Mouse (Mus musculus) hindbrain, postnatal 0 days (tissue): ENCODE results near the gene Serinc5. TPM values are rescaled to one million over a fixed set of nuclear protein-coding genes. Genes with fewer than 3 reads are reported as not detected.

Source experiments
- ATAC-seq: fragments of 200-750 bp; cut with Nextera tagmentation; 2 replicates; pipeline ENCODE4 v1.8.0; 2017; ENCODE audit warnings: mild to moderate bottlenecking, moderate TSS enrichment, moderate library complexity
- DNase-seq: peaks from one replicate; pipeline ENCODE4 v3.0.0-alpha.2; 2015; ENCODE audit warnings: low spot score
- H3K27ac ChIP-seq: fragments of 300-500 bp; sonication (generic); 2 replicates; pipeline ENCODE4 v1.5.1; 2014; ENCODE audit warnings: mild to moderate bottlenecking
- H3K27me3 ChIP-seq: fragments of 300-500 bp; sonication (generic); 2 replicates; pipeline ENCODE4 v1.6.1; 2014; ENCODE audit warnings: low read length, mixed read lengths; ENCODE audit not compliant: insufficient read depth
- H3K36me3 ChIP-seq: fragments of 300-500 bp; sonication (generic); 2 replicates; pipeline ENCODE4 v1.6.1; 2014; ENCODE audit warnings: low read length, mixed read lengths; ENCODE audit not compliant: insufficient read depth
- H3K4me1 ChIP-seq: fragments of 300-500 bp; sonication (generic); 2 replicates; pipeline ENCODE4 v1.6.1; 2014; ENCODE audit warnings: antibody characterized with exemption, low read length, mixed read lengths; ENCODE audit not compliant: insufficient read depth
- H3K4me2 ChIP-seq: fragments of 300-500 bp; sonication (generic); 2 replicates; pipeline ENCODE4 v1.6.1; 2014; ENCODE audit warnings: low read depth, mild to moderate bottlenecking, low read length, moderate library complexity, mixed read lengths
- H3K4me3 ChIP-seq: fragments of 300-500 bp; sonication (generic); 2 replicates; pipeline ENCODE4 v1.5.1; 2014; ENCODE audit warnings: low read length
- H3K9ac ChIP-seq: fragments of 300-500 bp; sonication (generic); replicated peaks from 2 replicates; pipeline ENCODE4 v1.6.1; 2014; ENCODE audit warnings: mild to moderate bottlenecking, low read length, moderate library complexity, mixed read lengths
- H3K9me3 ChIP-seq: fragments of 300-500 bp; sonication (generic); 2 replicates; pipeline ENCODE4 v1.6.1; 2016; ENCODE audit warnings: low read length, mixed read lengths
- CTCF ChIP-seq: IDR thresholded peaks from 2 replicates; pipeline ENCODE4 v1.5.1; 2016; ENCODE audit warnings: antibody characterized with exemption, control low read depth, low read depth
- WGBS: fragments of 180-500 bp; shearing (Covaris S2); extraction: QIAGEN DNeasy Blood & Tissue Kit; methylation state at CpG from one replicate; pipeline ENCODE4 v1.1.7; 2014; 5-methylcytosine and 5-hydroxymethylcytosine counted together
- polyA plus RNA-seq: library from polyadenylated mRNA; unstranded; fragments of >200 nt; fragmentation: Nextera tagmentation; extraction: Ambion mirVana; gene quantifications from 2 replicates; pipeline ENCODE4 v1.2.1, GENCODE M21; 2015
- total RNA-seq: library from RNA; depleted of rRNA; stranded (reverse); fragments of >200 nt; gene quantifications from 2 replicates; pipeline ENCODE4 v1.2.3, GENCODE M21; 2014

Gene Serinc5
- total and polyA plus RNA-seq, 2 experiments from 2014 or later: 14.8 to 52.5 TPM

GRCm38 (mm10) chr13:92644753-92645152 is 33.9 kb downstream of the Serinc5 start:
- H3K27me3 ChIP-seq: no peaks in the 10 kb centered on the region
- no peak for TF ChIP-seq CTCF
- no peak overlapping the region for H3K4me3 ChIP-seq
- no peak overlapping the region for H3K9ac ChIP-seq
- 69% methylated on average over 6 of the region's 6 CpGs for WGBS
- DNase-seq: no peak
- no peaks in the 10 kb centered on the region for H3K9me3 ChIP-seq
- H3K4me2 ChIP-seq: no peak overlapping the region
- H3K4me1 ChIP-seq: no peaks in the 10 kb centered on the region
- no peaks in the 10 kb centered on the region for H3K36me3 ChIP-seq
- ATAC-seq: no peak
- no peak overlapping the region for H3K27ac ChIP-seq

GRCm38 (mm10) chr13:92647695-92648094 is 36.8 kb downstream of the Serinc5 start:
- no peak overlapping the region for H3K27ac ChIP-seq
- no peak overlapping the region for H3K4me2 ChIP-seq
- 0 out of 2 replicates have a peak, but pooled peaks cover 4% of the 10 kb centered on the region for H3K4me1 ChIP-seq
- H3K27me3 ChIP-seq: no peaks in the 10 kb centered on the region
- H3K9ac ChIP-seq: no peak overlapping the region
- TF ChIP-seq CTCF: no peak
- 53% methylated on average over 2 of the region's 2 CpGs for whole genome bisulfite sequencing
- no peaks in the 10 kb centered on the region for H3K36me3 ChIP-seq
- ATAC-seq (peak; percentile 54; the same call in 1 of the 2 replicates), DNase-seq (peak; percentile 43)
- H3K9me3 ChIP-seq: no peaks in the 10 kb centered on the region
- no peak overlapping the region for H3K4me3 ChIP-seq

DNA sequence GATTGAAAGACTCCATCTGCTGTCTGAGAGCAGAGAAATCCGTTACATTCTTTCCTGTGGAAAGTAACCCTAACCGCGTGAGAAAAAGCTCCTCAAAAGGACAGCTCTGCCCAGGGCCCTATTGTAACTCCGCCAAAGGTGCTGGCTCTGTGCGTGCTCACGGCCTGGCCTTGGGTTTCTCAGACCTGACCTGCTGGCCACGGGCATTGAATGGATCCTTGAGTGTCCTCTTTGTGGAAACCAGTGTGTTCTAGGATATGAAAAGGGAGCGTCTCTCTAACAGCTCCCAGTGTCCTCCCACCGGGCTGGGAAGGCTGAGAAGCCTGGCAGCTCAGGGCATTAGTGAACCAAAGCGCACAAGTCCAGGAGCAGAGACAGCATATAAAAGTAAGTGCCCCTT is 38.2 kb downstream of the Serinc5 start:
- H3K4me1 ChIP-seq: peaks cover 7% of the 10 kb centered on the region; the same call in 1 of the 2 replicates
- no peak overlapping the region for H3K4me3 ChIP-seq
- H3K9ac ChIP-seq: no peak overlapping the region
- H3K36me3 ChIP-seq: no peaks in the 10 kb centered on the region
- no peak for DNase-seq
- 80% methylated on average over 10 of the region's 10 CpGs for WGBS
- H3K27ac ChIP-seq: no peak overlapping the region
- H3K4me2 ChIP-seq: no peak overlapping the region
- no peaks in the 10 kb centered on the region for H3K27me3 ChIP-seq
- no peaks in the 10 kb centered on the region for H3K9me3 ChIP-seq
- no peak for TF ChIP-seq CTCF
- ATAC-seq: no peak

DNA sequence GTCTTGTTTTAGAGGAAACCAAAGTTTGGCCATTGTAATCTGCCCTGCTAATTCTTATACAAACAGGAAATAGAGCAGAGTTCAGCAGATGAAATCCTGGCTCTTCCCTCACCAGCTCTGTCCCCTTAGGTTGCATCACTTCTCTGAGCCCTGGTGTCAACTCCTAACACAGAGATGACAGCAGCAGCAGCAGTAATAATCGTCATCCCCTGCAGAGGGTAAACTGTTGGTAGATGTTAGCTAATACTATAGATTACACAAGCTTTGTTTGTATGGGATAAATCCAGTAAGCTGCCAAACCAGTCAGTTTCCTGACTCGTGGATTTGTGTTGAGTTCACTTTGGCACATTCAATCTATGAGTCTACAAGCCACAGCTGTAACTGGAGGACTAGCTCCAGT is 40.1 kb downstream of the Serinc5 start:
- Histone ChIP-seq H3K36me3 (no peaks in the 10 kb centered on the region), H3K27me3 (no peaks in the 10 kb centered on the region), H3K4me2 (no peak overlapping the region), H3K4me3 (no peak overlapping the region), H3K27ac (no peak overlapping the region), H3K9ac (no peak overlapping the region), H3K4me1 (peaks cover 7% of the 10 kb centered on the region; the same call in 1 of the 2 replicates), H3K9me3 (no peaks in the 10 kb centered on the region)
- no peak for TF ChIP-seq CTCF
- ATAC-seq (no peak), DNase-seq (no peak)
- WGBS: 73% methylated on average over 2 of the region's 2 CpGs

DNA sequence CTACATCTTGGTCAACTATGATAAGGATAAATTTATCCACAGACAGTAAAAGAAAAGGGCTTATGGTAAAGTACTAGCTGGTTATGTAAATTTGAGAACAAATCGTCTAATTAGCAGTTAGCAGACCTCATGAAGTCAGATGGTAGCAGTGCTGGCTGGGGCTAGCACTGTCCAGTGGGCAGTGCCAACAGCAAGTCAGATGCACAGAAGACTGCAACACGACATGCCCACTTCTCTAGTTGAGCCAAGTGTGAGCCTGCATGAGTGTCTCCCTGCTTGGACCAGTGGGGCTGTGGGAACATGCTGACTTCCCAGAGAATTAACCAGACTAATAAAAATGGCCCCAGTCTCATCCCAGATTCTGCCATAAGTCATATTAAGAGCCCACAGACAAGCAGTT is 41.6 kb downstream of the Serinc5 start:
- no peak overlapping the region for H3K27ac ChIP-seq
- H3K36me3 ChIP-seq: no peaks in the 10 kb centered on the region
- DNase-seq: peak; percentile 13
- no peaks in the 10 kb centered on the region for H3K9me3 ChIP-seq
- H3K4me1 ChIP-seq: peaks cover 12% of the 10 kb centered on the region; the same call in 1 of the 2 replicates
- 49% methylated on average over 2 of the region's 2 CpGs for WGBS
- no peak overlapping the region for H3K4me2 ChIP-seq
- ATAC-seq: peak; percentile 71
- H3K27me3 ChIP-seq: no peaks in the 10 kb centered on the region
- TF ChIP-seq CTCF: no peak
- H3K4me3 ChIP-seq: no peak overlapping the region
- no peak overlapping the region for H3K9ac ChIP-seq

DNA sequence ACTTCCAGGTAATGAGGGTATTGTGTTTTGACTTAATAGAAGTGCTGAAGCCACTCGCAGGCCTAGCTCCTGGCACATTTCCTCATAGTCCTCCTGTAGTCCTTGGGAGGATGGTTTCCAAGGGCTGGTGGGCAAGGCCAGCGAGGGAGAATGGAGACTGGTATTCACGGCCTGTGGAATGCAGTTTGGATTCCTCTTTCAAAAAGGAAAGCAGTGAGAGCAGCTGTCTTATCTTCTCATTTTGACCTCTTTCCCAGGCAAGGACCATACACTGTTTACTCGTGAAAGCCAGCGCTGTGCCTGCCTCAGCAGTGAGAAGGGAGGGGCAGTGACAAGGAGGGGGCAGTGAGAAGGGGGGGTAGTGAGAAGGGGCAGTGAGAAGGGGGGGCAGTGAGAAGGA is 42.4 kb downstream of the Serinc5 start:
- 27% methylated on average over 5 of the region's 5 CpGs for WGBS
- Histone ChIP-seq H3K9me3 (no peaks in the 10 kb centered on the region), H3K4me2 (no peak overlapping the region), H3K27me3 (no peaks in the 10 kb centered on the region), H3K36me3 (no peaks in the 10 kb centered on the region), H3K9ac (no peak overlapping the region), H3K4me1 (peaks cover 12% of the 10 kb centered on the region; the same call in 1 of the 2 replicates), H3K4me3 (no peak overlapping the region), H3K27ac (no peak overlapping the region)
- TF ChIP-seq CTCF: no peak
- DNase-seq (no peak), ATAC-seq (no peak)

- TF ChIP-seq CTCF: no peak
- Histone ChIP-seq H3K27ac (no peak overlapping the region), H3K4me2 (no peak overlapping the region), H3K4me1 (peaks cover 9% of the 10 kb centered on the region; the same call in 1 of the 2 replicates), H3K9ac (no peak overlapping the region), H3K4me3 (no peak overlapping the region), H3K9me3 (no peaks in the 10 kb centered on the region), H3K36me3 (no peaks in the 10 kb centered on the region; the same call in 1 of the 2 replicates), H3K27me3 (no peaks in the 10 kb centered on the region)
- DNase-seq (no peak), ATAC-seq (no peak)
- WGBS: 64% methylated on average over 4 of the region's 4 CpGs
Measured at GRCm38 (mm10) chr13:92656815-92657513, 46.1 kb downstream of the Serinc5 start.
